Mouse (Mus musculus): ENCODE data around the gene Exoc3. TPM values are rescaled to one million over a fixed set of nuclear protein-coding genes. Genes with fewer than 3 reads are reported as not detected.

Gene Exoc3
- polyA plus RNA-seq, 1 experiment: 61.7 TPM

GRCm38 (mm10) chr13:74196451-74196850 is 12.1 kb downstream of the Exoc3 start:
- Histone ChIP-seq H3K4me1 (ENCODE audit: control insufficient read depth, insufficient read depth, low read length) (no peaks in the 10 kb centered on the region), H3K27ac (ENCODE audit: insufficient read depth, low read length) (no peak overlapping the region), H3K27me3 (ENCODE audit: control insufficient read depth, insufficient read depth, low read length) (no peaks in the 10 kb centered on the region), H3K4me3 (replicated peaks; ENCODE audit: insufficient read depth, low read depth, low read length) (no peak overlapping the region)
- WGBS: 90% methylated on average over 3 of the region's 3 CpGs
- DNase-seq: no peak
- TF ChIP-seq POLR2A (IDR thresholded peaks at IDR 0.05; ENCODE audit: borderline replicate concordance, insufficient read depth, low read length) (no peak), CTCF (IDR thresholded peaks at IDR 0.05; ENCODE audit: borderline replicate concordance, insufficient read depth, low read depth, low read length) (no peak)

- TF ChIP-seq CTCF (IDR thresholded peaks at IDR 0.05; ENCODE audit: borderline replicate concordance, insufficient read depth, low read depth, low read length) (peak; percentile 31; the same call in 1 of the 2 replicates), POLR2A (IDR thresholded peaks at IDR 0.05; ENCODE audit: borderline replicate concordance, insufficient read depth, low read length) (no peak)
- Histone ChIP-seq H3K4me1 (ENCODE audit: control insufficient read depth, insufficient read depth, low read length) (no peaks in the 10 kb centered on the region), H3K27me3 (ENCODE audit: control insufficient read depth, insufficient read depth, low read length) (no peaks in the 10 kb centered on the region), H3K4me3 (replicated peaks; ENCODE audit: insufficient read depth, low read depth, low read length) (no peak overlapping the region), H3K27ac (ENCODE audit: insufficient read depth, low read length) (no peak overlapping the region)
- peak in 1 of 2 experiments; percentile 18 for DNase-seq
- WGBS: 77% methylated on average over 6 of the region's 6 CpGs
These were observed 15.9 kb downstream of the Exoc3 start for GRCm38 (mm10) chr13:74192613-74193012.

DNA sequence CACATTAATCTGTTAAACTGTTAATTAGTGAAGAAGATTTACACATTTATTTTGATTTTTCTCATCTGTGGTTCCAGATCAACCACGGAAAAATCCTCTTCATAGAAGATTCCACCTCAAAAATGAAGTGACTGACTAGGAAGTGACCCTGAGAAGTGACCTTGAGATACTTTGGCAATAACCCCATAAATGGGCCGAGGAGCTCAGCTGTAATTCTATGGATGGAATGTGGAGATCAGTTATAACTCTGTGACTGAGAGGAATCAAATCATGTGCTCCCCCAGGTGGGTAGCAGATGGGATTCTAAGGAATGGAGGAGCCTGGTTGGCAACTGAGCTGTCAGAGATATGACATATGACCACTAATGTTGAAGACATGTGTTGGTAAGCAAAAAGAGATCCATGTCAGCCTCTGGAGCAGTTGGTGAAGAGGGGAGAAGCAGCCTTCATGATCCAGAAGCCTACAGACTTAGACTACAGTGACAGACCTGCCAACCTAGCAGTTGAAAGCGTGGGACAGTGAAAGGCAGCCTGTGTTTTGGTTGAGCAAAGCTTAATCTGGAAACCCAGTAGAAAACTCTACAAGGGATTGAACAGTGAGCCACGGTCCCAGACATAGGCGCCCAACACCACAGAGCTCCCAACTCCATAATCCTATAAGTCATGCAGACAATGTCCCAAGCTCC is 25.4 kb downstream of the Exoc3 start:
- Histone ChIP-seq H3K4me3 (replicated peaks; ENCODE audit: insufficient read depth, low read depth, low read length) (no peak overlapping the region), H3K27ac (ENCODE audit: insufficient read depth, low read length) (no peak overlapping the region), H3K4me1 (ENCODE audit: control insufficient read depth, insufficient read depth, low read length) (no peaks in the 10 kb centered on the region), H3K27me3 (ENCODE audit: control insufficient read depth, insufficient read depth, low read length) (no peaks in the 10 kb centered on the region)
- 88% methylated on average over 5 of the region's 5 CpGs for WGBS
- TF ChIP-seq POLR2A (IDR thresholded peaks at IDR 0.05; ENCODE audit: borderline replicate concordance, insufficient read depth, low read length): no peak
- TF ChIP-seq CTCF (IDR thresholded peaks at IDR 0.05; ENCODE audit: borderline replicate concordance, insufficient read depth, low read depth, low read length): no peak
- DNase-seq: no peak

GRCm38 (mm10) chr13:74172036-74172435 is 36.5 kb downstream of the Exoc3 start:
- Histone ChIP-seq H3K27ac (ENCODE audit: insufficient read depth, low read length) (no peak overlapping the region), H3K27me3 (ENCODE audit: control insufficient read depth, insufficient read depth, low read length) (no peaks in the 10 kb centered on the region), H3K4me1 (ENCODE audit: control insufficient read depth, insufficient read depth, low read length) (no peaks in the 10 kb centered on the region), H3K4me3 (replicated peaks; ENCODE audit: insufficient read depth, low read depth, low read length) (no peak overlapping the region)
- WGBS: 91% methylated on average over 5 of the region's 5 CpGs
- no peak for DNase-seq
- TF ChIP-seq CTCF (IDR thresholded peaks at IDR 0.05; ENCODE audit: borderline replicate concordance, insufficient read depth, low read depth, low read length): no peak

DNA sequence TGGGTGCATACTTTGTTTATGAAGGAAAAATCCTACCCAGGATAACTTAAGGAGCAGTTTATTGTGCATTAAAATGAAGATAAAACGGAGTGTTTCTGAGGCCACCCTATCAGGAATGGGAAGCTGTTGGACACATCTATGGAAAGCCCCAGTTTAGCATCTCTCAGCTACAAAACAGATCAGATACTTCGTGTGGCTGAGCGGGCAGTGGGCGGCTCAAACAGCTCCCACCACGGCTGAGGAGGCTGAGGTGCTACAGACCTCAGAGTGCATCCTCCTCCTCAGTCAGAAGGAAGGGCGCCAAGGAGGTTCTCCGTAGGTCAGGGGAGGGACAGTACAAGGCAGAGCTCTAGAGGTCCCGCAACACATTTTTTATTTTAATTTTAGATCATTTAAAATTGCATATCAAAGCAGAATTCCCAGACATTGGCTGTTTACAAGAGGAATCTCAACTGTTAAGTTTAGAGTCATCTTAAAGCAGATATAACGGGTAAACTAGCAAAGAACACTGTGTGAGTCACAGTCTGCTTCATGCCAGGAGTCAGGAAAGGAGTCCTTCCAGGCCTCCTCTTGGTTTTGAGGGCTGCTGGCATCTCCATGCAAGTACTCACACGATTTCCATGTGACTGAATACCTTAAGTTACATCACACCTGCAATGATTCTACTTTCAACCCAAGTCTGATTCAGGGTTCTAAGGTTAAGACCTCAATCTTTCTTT is 38.9 kb downstream of the Exoc3 start:
- 85% methylated on average over 10 of the region's 10 CpGs for WGBS
- DNase-seq: no peak

GRCm38 (mm10) chr13:74167492-74167891 is 41.0 kb downstream of the Exoc3 start:
- DNase-seq: no peak
- no peak overlapping the region for H3K4me3 ChIP-seq (replicated peaks; ENCODE audit: insufficient read depth, low read depth, low read length)
- no peaks in the 10 kb centered on the region for H3K4me1 ChIP-seq (ENCODE audit: control insufficient read depth, insufficient read depth, low read length)
- no peak overlapping the region for H3K27ac ChIP-seq (ENCODE audit: insufficient read depth, low read length)
- H3K27me3 ChIP-seq (ENCODE audit: control insufficient read depth, insufficient read depth, low read length): no peaks in the 10 kb centered on the region
- 90% methylated on average over 2 of the region's 2 CpGs for WGBS
- TF ChIP-seq CTCF (IDR thresholded peaks at IDR 0.05; ENCODE audit: borderline replicate concordance, insufficient read depth, low read depth, low read length) (no peak), POLR2A (IDR thresholded peaks at IDR 0.05; ENCODE audit: borderline replicate concordance, insufficient read depth, low read length) (no peak)

More for the DNA sequence above, 38.9 kb downstream of the Exoc3 start:
- no peak for TF ChIP-seq POLR2A (IDR thresholded peaks at IDR 0.05; ENCODE audit: borderline replicate concordance, insufficient read depth, low read length)
- no peak for TF ChIP-seq CTCF (IDR thresholded peaks at IDR 0.05; ENCODE audit: borderline replicate concordance, insufficient read depth, low read depth, low read length)
- Histone ChIP-seq H3K4me1 (ENCODE audit: control insufficient read depth, insufficient read depth, low read length) (no peaks in the 10 kb centered on the region), H3K4me3 (replicated peaks; ENCODE audit: insufficient read depth, low read depth, low read length) (no peak overlapping the region), H3K27ac (ENCODE audit: insufficient read depth, low read length) (no peak overlapping the region), H3K27me3 (ENCODE audit: control insufficient read depth, insufficient read depth, low read length) (no peaks in the 10 kb centered on the region)

DNA sequence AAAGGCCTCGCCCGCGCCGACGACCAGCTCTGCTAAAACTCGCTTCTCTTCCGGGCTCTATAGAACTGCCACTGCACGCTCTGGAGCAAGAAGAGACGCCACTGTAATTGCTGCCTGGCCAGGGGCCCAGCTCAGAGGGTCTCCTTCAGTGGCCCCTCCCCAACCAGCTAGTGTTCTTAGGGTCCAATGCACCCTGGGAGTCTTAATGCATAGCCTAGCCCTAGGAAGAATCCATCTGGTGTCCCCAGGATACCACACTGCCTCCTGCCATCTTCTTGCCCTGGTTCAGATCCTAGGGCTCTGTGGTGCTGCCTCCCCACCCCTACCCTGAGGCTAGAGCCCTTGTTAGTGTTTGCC is 41.5 kb downstream of the Exoc3 start:
- TF ChIP-seq POLR2A (IDR thresholded peaks at IDR 0.05; ENCODE audit: borderline replicate concordance, insufficient read depth, low read length): no peak
- TF ChIP-seq CTCF (IDR thresholded peaks at IDR 0.05; ENCODE audit: borderline replicate concordance, insufficient read depth, low read depth, low read length): no peak
- no peaks in the 10 kb centered on the region for H3K4me1 ChIP-seq (ENCODE audit: control insufficient read depth, insufficient read depth, low read length)
- H3K4me3 ChIP-seq (replicated peaks; ENCODE audit: insufficient read depth, low read depth, low read length): no peak overlapping the region
- H3K27ac ChIP-seq (ENCODE audit: insufficient read depth, low read length): no peak overlapping the region
- no peaks in the 10 kb centered on the region for H3K27me3 ChIP-seq (ENCODE audit: control insufficient read depth, insufficient read depth, low read length)
- DNase-seq: no peak
- 6% methylated on average over 9 of the region's 9 CpGs for WGBS
